Mouse (Mus musculus) erythroblast, embryonic 14.5 days (primary cell): Measurements from ENCODE around the gene Thsd7b.

Source experiments
- GATA1 ChIP-seq: IDR thresholded peaks from 2 replicates; pipeline ENCODE4 v1.6.1; 2012; ENCODE audit warnings: low read length, inconsistent platforms, mixed read lengths
- TAL1 ChIP-seq: IDR thresholded peaks from 3 replicates; pipeline ENCODE4 v1.6.1; 2012; ENCODE audit warnings: low read length, inconsistent platforms, mixed read lengths

DNA sequence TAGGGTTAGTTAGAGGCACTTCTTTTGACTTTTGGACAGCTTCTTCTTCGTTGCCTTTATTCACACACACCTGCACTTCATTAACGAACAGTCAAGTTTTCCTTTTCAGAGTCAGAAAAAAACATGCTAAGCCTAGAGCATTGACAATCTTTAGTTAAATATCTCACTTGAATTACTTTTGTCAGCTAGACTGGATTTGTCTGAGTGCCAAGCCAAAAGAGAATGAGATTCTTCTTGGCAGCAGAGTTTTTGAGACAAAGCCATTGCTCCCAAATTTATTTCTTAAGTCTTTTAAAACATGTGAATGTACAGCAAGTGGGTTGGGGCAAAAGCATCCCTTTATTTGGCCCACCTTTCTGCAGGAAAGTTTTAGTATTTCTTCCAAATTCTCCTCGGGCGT is 362.0 kb downstream of the Thsd7b start:
- no peak for TF ChIP-seq GATA1
- no peak for TF ChIP-seq TAL1
